Mouse (Mus musculus): Measurements from ENCODE around the gene Cat. TPM values are rescaled to one million over a fixed set of nuclear protein-coding genes. Genes with fewer than 3 reads are reported as not detected.

Gene Cat
- total and polyA plus RNA-seq, 2 experiments from 2014 or later: 76.8 to 143 TPM

DNA sequence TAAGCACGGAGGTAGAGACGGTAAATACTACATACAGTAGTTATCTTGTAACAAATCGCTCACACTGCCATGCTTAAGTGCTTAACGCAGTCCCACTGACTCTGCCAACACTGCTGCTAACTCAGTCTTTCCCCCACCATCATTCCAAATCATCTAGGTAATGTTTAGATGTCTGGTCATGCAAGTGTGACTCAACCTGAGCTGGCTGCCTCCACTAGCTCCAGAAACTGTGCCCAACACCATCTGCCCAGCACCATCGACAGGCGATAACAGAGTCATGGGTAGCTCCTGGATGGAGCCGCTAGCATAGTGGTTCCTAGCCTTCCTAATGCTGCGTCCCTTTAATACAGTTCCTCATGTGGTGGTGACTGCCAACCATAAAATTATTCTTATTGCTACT lies 20.4 kb downstream of the Cat start:
- 93% methylated on average over 8 of the region's 8 CpGs for WGBS
- Histone ChIP-seq H3K4me3 (ENCODE audit: low read depth, low read length) (no peak overlapping the region), H3K4me2 (ENCODE audit: low read depth, low read length) (no peak overlapping the region), H3K9me3 (replicated peaks; ENCODE audit: control insufficient read depth, low read length) (no peaks in the 10 kb centered on the region), H3K27me3 (ENCODE audit: control insufficient read depth, insufficient read depth, low read length) (no peaks in the 10 kb centered on the region), H3K4me1 (ENCODE audit: control insufficient read depth, insufficient read depth) (no peaks in the 10 kb centered on the region), H3K27ac (ENCODE audit: low read depth) (no peak overlapping the region), H3K9ac (replicated peaks; ENCODE audit: low read depth, low read length) (no peak overlapping the region), H3K36me3 (replicated peaks; ENCODE audit: control insufficient read depth, insufficient read depth, low read length) (peaks cover 86% of the 10 kb centered on the region)
- DNase-seq (ENCODE audit: low spot score) (no peak), ATAC-seq (ENCODE audit: insufficient read depth, low read depth) (no peak)
- no peak for TF ChIP-seq EP300 (IDR thresholded peaks at IDR 0.05; ENCODE audit: low read depth)

GRCm38 (mm10) chr2:103462746-103463145 lies 22.2 kb downstream of the Cat start:
- Histone ChIP-seq H3K9ac (replicated peaks; ENCODE audit: low read depth, low read length) (no peak overlapping the region), H3K36me3 (replicated peaks; ENCODE audit: control insufficient read depth, insufficient read depth, low read length) (peaks cover 86% of the 10 kb centered on the region), H3K4me2 (ENCODE audit: low read depth, low read length) (no peak overlapping the region), H3K4me3 (ENCODE audit: low read depth, low read length) (no peak overlapping the region), H3K27me3 (ENCODE audit: control insufficient read depth, insufficient read depth, low read length) (no peaks in the 10 kb centered on the region), H3K27ac (ENCODE audit: low read depth) (no peak overlapping the region), H3K4me1 (ENCODE audit: control insufficient read depth, insufficient read depth) (no peaks in the 10 kb centered on the region), H3K9me3 (replicated peaks; ENCODE audit: control insufficient read depth, low read length) (no peaks in the 10 kb centered on the region)
- no peak for TF ChIP-seq EP300 (IDR thresholded peaks at IDR 0.05; ENCODE audit: low read depth)
- no peak for TF ChIP-seq CTCF (IDR thresholded peaks at IDR 0.05; ENCODE audit: low read depth)
- ATAC-seq (ENCODE audit: insufficient read depth, low read depth): no peak
- DNase-seq (ENCODE audit: low spot score): no peak
- 84% methylated on average over 5 of the region's 5 CpGs for WGBS

DNA sequence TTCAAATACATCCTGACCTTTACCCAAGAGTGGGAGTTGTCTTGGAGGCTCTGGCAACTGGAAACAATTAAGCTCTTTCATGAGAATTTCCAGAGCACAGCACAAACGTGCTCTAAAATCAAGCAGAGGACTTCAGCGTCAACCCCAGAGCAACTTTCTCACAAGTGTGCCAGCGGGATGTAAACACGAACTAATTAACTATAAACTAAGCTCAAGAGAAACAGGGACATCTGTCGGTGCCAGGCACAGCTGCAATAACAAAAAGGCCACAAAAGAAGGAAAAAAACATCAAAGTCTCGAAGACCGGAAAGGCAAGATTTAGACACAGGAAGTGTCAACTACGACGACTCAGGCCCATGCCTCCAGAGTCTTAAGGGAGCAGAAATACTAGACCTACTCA lies 23.2 kb downstream of the Cat start:
- DNase-seq (ENCODE audit: low spot score): no peak
- no peak overlapping the region for H3K9ac ChIP-seq (replicated peaks; ENCODE audit: low read depth, low read length)
- no peaks in the 10 kb centered on the region for H3K9me3 ChIP-seq (replicated peaks; ENCODE audit: control insufficient read depth, low read length)
- no peak overlapping the region for H3K4me2 ChIP-seq (ENCODE audit: low read depth, low read length)
- H3K36me3 ChIP-seq (replicated peaks; ENCODE audit: control insufficient read depth, insufficient read depth, low read length): peaks cover 83% of the 10 kb centered on the region
- no peaks in the 10 kb centered on the region for H3K27me3 ChIP-seq (ENCODE audit: control insufficient read depth, insufficient read depth, low read length)
- WGBS: 47% methylated on average over 9 of the region's 9 CpGs
- H3K4me1 ChIP-seq (ENCODE audit: control insufficient read depth, insufficient read depth): no peaks in the 10 kb centered on the region
- ATAC-seq (ENCODE audit: insufficient read depth, low read depth): no peak
- no peak for TF ChIP-seq CTCF (IDR thresholded peaks at IDR 0.05; ENCODE audit: low read depth)
- TF ChIP-seq EP300 (IDR thresholded peaks at IDR 0.05; ENCODE audit: low read depth): no peak
- no peak overlapping the region for H3K4me3 ChIP-seq (ENCODE audit: low read depth, low read length)
- no peak overlapping the region for H3K27ac ChIP-seq (ENCODE audit: low read depth)

DNA sequence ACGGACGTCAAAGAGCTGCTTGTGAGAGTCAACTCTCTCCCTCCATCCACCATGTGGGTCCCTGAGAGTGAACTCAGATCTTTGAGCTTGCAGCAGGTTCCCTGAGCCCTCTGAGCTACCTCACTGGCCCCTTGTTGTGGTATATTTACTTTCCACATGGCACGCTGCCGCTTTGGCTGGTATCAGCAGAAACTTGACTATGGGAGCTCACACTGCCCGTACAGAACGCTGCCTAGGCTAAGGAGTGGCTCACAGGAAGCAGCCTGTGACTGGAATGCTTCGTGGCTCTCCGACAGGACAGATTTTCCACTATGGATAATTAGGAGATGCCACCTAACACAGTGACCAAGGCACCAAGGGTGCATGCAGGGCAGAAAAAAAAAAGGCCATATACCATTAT lies 23.8 kb downstream of the Cat start:
- DNase-seq (ENCODE audit: low spot score): no peak
- H3K9ac ChIP-seq (replicated peaks; ENCODE audit: low read depth, low read length): no peak overlapping the region
- no peaks in the 10 kb centered on the region for H3K9me3 ChIP-seq (replicated peaks; ENCODE audit: control insufficient read depth, low read length)
- no peak for ATAC-seq (ENCODE audit: insufficient read depth, low read depth)
- no peaks in the 10 kb centered on the region for H3K27me3 ChIP-seq (ENCODE audit: control insufficient read depth, insufficient read depth, low read length)
- H3K4me2 ChIP-seq (ENCODE audit: low read depth, low read length): no peak overlapping the region
- TF ChIP-seq CTCF (IDR thresholded peaks at IDR 0.05; ENCODE audit: low read depth): no peak
- TF ChIP-seq EP300 (IDR thresholded peaks at IDR 0.05; ENCODE audit: low read depth): no peak
- no peak overlapping the region for H3K27ac ChIP-seq (ENCODE audit: low read depth)
- no peak overlapping the region for H3K4me3 ChIP-seq (ENCODE audit: low read depth, low read length)
- H3K36me3 ChIP-seq (replicated peaks; ENCODE audit: control insufficient read depth, insufficient read depth, low read length): peaks cover 81% of the 10 kb centered on the region
- no peaks in the 10 kb centered on the region for H3K4me1 ChIP-seq (ENCODE audit: control insufficient read depth, insufficient read depth)
- 71% methylated on average over 8 of the region's 8 CpGs for WGBS

DNA sequence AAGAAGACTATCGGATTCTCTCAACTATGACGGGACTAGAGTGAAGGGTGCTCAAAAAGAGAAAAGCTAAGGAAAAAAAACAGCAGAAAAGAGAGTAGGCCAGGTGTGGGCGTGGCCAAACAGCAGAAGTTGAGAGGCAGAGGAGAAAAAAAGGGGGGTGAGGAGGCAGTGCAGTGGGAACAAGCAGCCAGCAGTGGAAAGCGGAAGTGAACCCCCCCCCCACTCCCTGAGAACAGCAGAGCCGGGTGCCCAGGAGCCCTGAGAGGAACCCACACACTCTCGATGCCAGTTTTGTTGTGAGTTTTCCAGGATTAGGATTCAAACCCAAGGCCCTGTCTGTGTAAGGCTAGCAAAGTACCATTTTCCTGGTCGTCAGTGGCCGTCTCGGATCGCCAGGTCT lies 25.9 kb downstream of the Cat start:
- Histone ChIP-seq H3K36me3 (replicated peaks; ENCODE audit: control insufficient read depth, insufficient read depth, low read length) (peaks cover 83% of the 10 kb centered on the region), H3K4me3 (ENCODE audit: low read depth, low read length) (no peak overlapping the region), H3K4me2 (ENCODE audit: low read depth, low read length) (no peak overlapping the region), H3K9ac (replicated peaks; ENCODE audit: low read depth, low read length) (no peak overlapping the region), H3K4me1 (ENCODE audit: control insufficient read depth, insufficient read depth) (no peaks in the 10 kb centered on the region), H3K27me3 (ENCODE audit: control insufficient read depth, insufficient read depth, low read length) (no peaks in the 10 kb centered on the region), H3K27ac (ENCODE audit: low read depth) (no peak overlapping the region), H3K9me3 (replicated peaks; ENCODE audit: control insufficient read depth, low read length) (no peaks in the 10 kb centered on the region)
- no peak for DNase-seq (ENCODE audit: low spot score)
- no peak for TF ChIP-seq EP300 (IDR thresholded peaks at IDR 0.05; ENCODE audit: low read depth)
- TF ChIP-seq CTCF (IDR thresholded peaks at IDR 0.05; ENCODE audit: low read depth): no peak
- WGBS: 93% methylated on average over 10 of the region's 10 CpGs
- ATAC-seq (ENCODE audit: insufficient read depth, low read depth): no peak

- H3K27ac ChIP-seq (ENCODE audit: low read depth): no peak overlapping the region
- peaks cover 84% of the 10 kb centered on the region for H3K36me3 ChIP-seq (replicated peaks; ENCODE audit: control insufficient read depth, insufficient read depth, low read length)
- DNase-seq (ENCODE audit: low spot score): no peak
- H3K9me3 ChIP-seq (replicated peaks; ENCODE audit: control insufficient read depth, low read length): no peaks in the 10 kb centered on the region
- H3K4me1 ChIP-seq (ENCODE audit: control insufficient read depth, insufficient read depth): no peaks in the 10 kb centered on the region
- no peak overlapping the region for H3K4me2 ChIP-seq (ENCODE audit: low read depth, low read length)
- TF ChIP-seq EP300 (IDR thresholded peaks at IDR 0.05; ENCODE audit: low read depth) (no peak), CTCF (IDR thresholded peaks at IDR 0.05; ENCODE audit: low read depth) (no peak)
- H3K9ac ChIP-seq (replicated peaks; ENCODE audit: low read depth, low read length): no peak overlapping the region
- no peak overlapping the region for H3K4me3 ChIP-seq (ENCODE audit: low read depth, low read length)
- no peak for ATAC-seq (ENCODE audit: insufficient read depth, low read depth)
- 89% methylated on average over 7 of the region's 7 CpGs for WGBS
- no peaks in the 10 kb centered on the region for H3K27me3 ChIP-seq (ENCODE audit: control insufficient read depth, insufficient read depth, low read length)
Measured at GRCm38 (mm10) chr2:103457628-103458027, 27.3 kb downstream of the Cat start.
